Mouse (Mus musculus) 3T3-L1 (cell line): ENCODE data around the gene Aqp11.

Experiments used
- DNase-seq: peaks from one replicate; pipeline ENCODE4 v3.0.0-alpha.2; 2015; ENCODE audit warnings: low read depth, low spot score

Aqp11 gene

DNA sequence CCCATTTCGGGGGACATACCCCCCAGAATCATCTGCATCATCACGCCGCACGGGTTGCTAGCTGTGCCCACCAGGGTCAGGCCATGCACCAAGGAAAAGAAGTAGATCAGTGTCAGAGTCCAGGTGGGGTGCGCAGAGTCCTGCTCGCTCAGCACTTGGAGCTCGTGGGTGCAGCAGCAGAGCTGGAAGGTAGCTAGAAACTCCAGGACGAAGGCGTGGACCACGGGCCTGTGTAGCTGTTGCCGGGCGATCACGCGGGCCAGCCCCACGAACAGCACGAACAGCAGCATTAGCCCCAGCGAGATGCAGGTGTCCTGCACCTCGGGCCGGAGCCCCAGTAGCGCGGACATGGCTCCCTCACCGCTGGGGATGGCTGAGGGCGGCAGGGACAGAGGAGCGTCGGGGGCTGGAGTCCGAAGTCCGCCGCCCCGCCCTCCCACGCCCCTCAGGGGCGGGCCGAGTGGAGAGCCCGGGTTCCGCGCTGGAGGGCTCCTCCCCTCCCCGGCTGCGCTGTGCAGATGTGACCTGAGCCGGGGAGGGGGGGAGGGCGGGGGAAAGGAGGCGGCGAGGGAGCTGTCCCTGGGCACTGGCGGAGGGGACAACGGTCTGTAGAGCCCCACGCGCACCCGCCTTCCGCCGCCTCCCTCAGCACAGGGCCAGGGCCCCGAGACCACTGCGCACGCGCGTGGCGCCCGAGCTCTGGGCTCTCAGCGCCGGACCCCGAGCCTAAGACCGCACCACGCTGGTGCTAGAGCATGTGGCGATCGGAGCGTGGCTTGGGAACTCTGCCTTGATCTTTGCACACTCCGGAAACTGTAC is at the start of gene Aqp11:
Gene Aqp11 (minus strand): TSS at position 652 of the 819 bp plus-strand sequence.
- peak; percentile 63 for DNase-seq

DNA sequence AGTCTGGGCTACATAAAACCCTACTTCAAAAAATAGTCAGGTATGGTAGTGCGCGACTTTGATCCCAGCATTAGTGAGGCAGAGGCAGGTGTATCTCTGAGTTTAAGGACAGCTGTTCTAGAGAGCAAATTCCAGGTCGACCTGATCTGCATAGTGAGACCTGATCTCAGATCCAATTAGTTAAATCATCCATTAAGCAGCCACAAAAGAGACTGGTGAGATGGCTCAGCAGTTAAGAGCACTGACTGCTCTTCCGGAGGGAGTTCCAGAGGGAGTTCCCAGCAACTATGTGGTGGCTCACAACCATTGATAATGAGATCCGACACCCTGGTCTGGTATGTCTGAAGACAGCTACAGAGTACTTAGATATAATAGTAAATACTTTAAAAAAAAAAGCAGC is 45.4 kb upstream of the Aqp11 start:
- DNase-seq, result no peak

GRCm38 (mm10) chr7:97781496-97781895 is 43.4 kb upstream of the Aqp11 start:
- no peak for DNase-seq

GRCm38 (mm10) chr7:97780815-97781214 is 42.7 kb upstream of the Aqp11 start:
- no peak for DNase-seq

DNA sequence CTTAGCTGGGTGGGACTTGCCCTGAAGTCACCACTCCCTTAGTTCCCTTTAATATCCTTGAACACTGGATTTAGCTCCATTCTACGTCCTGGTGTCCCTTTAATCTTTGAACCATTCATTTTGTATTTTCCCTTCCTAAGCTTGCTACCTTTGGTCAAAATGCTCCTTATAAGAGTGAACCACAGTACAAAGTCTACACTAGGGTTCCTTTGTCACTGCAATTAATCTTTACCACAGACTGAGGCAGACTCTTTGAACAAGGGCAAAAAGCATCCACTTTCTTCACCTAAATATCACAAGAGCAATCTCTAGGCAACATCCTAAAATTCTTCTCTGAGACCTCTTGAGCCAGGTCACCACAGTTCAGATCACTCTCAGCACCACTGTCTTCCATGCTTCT is 42.1 kb upstream of the Aqp11 start:
- DNase-seq, result no peak

- DNase-seq, result peak; percentile 63
Observed at GRCm38 (mm10) chr7:97777191-97777590, 39.1 kb upstream of the Aqp11 start.

GRCm38 (mm10) chr7:97775923-97776322 is 37.8 kb upstream of the Aqp11 start:
- peak; percentile 48 for DNase-seq

DNA sequence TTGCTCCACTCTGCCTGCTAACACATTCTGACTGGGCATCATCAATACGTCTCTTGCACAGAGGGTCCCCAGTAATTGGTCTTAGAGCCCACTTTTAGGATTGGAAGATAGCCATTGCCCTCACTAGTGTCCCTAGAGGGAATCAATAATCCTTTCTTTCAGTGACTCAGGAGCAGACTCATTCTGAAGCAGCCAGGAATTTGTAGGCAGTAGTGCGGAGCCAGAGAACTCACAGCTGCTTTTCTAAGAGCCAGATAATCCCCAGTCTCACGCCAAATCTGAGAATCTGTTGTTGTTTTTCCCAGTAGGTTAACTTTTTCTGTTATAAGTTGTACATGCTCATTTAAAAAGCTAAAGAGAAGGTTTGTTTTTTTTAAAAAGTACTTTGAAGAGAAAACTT is 37.3 kb upstream of the Aqp11 start:
- DNase-seq, result peak; percentile 65

GRCm38 (mm10) chr7:97770841-97771620 is 32.9 kb upstream of the Aqp11 start:
- DNase-seq, result peak; percentile 67

DNA sequence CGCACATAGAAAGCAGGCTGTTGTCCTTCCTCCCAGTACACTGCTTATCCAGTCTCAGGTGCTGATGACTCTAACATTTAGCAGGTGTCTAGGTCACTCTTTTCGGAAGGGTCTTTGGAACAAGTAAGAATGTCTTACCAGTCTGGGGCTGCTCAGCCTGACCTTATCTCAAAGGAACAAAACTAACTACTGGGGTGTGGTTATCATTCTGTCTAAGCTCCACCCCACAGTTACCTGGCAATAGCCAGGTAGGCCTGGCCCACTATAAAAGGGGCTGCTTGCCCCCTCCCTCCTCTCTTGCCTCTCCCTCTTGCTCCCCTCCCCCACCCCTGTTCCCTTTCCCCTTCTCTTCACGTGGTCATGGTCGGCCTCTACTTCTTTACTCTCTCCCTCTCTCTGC is 30.9 kb upstream of the Aqp11 start:
- no peak for DNase-seq

DNA sequence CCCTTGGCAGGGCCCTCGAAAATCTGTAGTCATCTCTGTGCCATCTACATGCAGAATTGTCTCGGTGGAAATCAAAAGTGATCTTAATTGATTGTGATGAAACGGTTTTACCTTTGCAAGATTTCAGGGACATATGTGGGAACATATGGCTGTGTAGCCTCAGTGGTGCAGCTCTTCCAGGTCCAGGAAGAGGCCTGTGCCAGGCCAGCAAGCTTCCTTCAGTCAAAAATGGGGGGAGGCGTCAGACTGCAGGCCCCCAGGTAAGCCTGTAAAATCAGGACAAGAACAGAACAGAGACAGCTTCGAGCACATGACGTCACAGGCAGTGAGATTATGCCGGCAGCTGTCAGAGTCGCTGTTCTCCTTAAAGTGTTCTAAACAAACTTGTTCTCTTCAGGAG is 29.8 kb upstream of the Aqp11 start:
- DNase-seq, result no peak

DNA sequence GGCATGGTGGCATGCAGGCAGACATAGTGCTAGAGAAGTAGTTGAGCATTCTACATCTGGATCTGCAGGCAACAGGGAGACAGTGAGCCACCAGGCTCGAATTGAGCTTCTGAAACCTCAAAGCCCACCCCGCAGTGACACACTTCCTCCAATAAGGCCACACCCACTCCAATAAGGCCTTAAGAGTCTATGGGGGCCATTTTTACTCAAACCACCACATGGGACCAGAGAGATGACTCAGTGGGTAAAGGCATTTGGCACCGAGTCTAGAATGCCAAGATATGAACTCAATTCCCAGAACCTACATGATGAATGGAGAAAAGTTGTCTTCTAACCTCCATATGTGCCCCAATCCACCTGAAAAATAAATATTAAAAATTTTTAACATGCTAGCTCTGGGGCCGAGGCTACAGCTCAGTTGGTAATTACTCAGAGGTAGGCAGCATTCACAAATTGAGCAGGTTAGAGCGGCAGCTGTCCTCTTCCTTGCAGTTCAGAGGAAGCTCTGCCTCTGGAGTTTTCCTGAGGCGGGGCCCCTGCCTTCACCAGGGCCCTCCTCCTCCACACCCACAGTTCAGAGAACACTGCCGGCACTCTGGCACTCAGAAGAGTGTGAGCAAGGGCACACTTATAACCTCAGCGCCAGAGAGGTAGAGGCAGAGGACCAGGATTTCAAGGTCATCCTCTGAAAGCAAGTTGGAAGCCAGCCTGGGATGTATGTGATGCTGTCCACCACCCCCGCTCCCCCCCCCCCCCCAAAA is 28.5 kb upstream of the Aqp11 start:
- DNase-seq, result peak; percentile 83

DNA sequence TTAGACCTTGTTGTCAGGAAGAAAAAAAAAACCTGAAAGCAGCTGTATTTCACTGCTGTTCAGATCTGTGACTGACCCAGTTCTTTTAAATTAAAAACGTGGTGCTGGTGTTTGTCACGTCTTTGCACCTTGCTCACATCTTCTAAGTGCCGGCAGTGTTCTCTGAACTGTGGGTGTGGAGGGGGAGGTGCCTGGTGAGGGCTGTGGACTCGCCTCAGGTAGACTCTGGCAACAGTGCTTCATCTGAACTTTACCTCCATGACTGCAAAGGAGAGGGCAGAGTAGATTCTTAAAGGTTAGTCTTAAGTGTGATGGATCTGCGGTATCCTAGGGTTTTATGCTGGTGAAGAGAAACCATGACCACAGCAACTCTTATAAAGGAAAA is 27.9 kb upstream of the Aqp11 start:
- DNase-seq, result no peak

- peak; percentile 91 for DNase-seq
Observed at GRCm38 (mm10) chr7:97765181-97765962, 27.3 kb upstream of the Aqp11 start.

GRCm38 (mm10) chr7:97764591-97764990 is 26.5 kb upstream of the Aqp11 start:
- DNase-seq, result no peak

GRCm38 (mm10) chr7:97756967-97757881 is 19.1 kb upstream of the Aqp11 start:
- DNase-seq, result no peak

DNA sequence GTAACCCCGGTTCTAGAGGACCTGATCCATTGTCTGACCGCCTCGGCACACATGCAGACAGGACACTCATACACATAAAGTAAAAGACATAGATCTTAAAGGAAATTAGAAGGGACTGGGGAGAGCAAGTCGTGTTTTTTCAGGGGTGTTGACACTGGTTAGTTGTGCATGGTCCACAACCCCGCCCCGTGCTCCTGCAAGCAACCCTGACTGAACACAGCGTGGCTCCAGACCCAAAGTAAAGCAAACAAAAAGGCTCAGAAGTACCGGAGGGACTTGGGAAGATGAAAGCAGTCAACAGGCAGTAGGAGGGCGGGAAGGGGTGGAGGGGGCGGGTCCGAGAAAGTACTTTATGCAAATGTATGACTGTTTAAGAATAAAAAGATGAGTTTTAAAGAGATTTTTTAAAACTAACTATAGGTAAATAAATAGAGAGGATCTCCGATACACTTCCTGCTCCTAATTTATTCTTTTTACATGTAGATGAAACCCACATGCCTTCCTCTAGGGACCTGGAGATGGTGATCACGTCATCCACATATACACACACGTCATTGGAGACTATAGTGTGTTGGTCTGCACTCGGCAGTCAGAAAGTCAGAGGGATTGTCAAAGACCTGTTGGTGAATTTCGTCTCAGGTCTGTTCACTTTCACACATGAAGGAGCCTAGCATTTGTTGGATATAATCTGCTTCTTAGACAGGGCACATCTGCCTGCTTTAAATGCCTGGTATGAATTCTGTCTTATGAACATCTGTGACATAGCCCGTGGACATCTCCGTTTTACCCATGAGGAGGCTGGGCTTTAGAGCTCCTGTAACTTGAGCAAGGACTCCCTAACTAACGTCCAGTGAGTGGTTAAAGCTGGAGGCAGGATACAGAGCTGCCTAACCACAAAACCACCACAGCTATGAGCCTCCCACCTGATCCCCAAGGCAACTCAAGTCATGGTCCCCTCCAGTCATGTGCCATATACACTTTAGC is 11.4 kb upstream of the Aqp11 start:
- peak; percentile 51 for DNase-seq

DNA sequence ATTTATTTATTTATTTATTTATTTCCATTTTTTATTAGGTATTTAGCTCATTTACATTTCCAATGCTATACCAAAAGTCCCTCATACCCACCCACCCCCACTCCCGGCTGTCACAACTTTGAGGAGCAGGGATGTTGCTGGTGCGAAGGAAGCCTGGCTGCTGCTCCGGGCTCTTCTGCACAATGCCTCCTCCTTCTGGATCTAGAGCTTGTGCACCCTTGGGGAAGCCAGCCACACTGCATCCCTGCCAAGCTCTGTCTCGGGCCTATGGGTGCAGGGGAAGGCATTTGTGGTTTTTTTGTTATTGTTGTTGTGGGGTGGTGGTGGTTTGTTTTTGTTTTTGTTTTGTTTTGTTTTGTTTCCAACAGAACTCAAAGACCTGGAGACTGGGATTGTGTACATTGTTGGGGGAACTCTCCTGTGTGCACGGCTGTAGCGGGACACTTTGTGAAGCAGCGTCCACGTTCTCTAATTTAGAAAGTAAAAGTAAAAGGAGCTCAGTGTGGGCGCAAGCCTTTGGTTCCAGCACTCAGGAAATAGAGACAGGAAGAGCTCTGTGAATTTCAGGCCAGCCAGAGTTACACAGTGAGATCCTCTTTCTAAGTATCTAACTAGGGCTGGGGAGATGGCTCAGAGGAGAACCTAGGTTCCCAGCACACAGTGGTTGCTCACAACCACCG is 10.6 kb upstream of the Aqp11 start:
- DNase-seq, result no peak
